Mouse (Mus musculus) ES-Bruce4 (cell line): ENCODE measurements around the gene Slc5a5.

ENCODE experiments used
- CTCF ChIP-seq: IDR thresholded peaks from one replicate; pipeline ENCODE4 v1.8.1; 2011; ENCODE audit warnings: low read depth, low read length
- EP300 ChIP-seq: IDR thresholded peaks from 2 replicates; pipeline ENCODE4 v1.6.1; 2011; ENCODE audit warnings: low read depth, low read length; ENCODE audit not compliant: insufficient read depth
- POLR2A ChIP-seq: IDR thresholded peaks from one replicate; pipeline ENCODE4 v1.8.1; 2011; ENCODE audit warnings: low read length; ENCODE audit not compliant: insufficient read depth

DNA sequence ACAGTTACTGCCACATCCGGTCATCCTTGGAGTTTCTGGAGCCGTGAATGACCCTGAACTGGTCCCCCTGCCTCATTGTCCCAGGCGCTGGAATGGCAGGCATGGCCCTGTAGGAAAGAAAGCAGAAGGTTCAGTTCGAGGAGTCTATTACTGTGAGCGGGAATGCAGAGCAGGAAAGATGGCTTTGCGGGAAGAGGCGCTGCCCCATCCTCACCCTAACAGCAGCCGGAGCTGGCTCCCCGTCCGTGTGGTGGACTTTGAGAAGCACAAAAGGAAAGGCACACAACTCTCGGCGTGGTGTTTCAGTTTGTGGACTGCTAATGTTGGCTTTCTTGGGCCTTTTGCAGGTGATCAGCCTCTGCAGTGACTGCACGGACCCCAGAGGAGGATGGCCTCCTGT is 18.1 kb downstream of the Slc5a5 start:
- TF ChIP-seq CTCF (no peak), POLR2A (no peak), EP300 (no peak)
